Mouse (Mus musculus): ENCODE measurements around the gene Gm28308.
A peak's percentile ranks its signal among the peaks of the same experiment; 100 is the strongest.

Gene Gm28308

DNA sequence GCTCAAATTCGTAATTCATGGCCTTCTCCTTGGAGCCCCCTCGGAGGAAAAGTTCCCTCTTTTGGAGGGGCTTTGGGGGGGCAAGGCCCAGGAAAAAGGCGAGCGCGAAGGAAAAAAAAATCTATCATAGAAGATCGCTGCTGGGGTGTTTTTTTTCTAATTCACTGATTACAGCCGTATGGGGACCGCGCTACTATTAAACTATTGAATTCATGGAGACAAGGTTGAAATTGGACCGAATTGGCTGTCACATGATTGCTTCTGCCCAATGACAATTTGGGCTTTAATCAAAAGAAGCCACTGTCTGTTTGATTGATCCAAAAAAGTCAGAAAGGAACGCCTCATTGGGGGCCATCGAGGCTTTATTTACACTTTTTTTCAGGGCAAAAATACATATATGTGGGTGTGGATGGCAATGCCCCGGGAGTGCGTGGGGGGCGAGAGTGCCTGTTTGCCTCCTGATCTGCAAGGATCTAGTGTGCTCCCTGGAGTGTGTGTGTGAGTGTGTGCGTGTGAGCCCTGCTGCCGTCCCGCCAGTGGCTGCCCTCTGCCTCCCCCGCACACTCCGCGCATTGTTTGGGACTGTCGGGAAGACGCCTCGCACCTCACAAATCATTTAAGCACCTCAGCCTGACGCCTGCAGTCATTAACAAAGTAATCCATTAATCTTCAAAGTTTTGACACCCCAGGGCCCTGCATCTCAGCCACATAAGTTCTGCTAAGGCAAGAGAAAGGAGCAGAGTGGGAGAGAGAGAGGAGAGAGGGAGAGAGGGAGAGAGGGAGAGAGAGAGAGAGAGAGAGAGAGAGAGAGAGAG lies 48.3 kb downstream of the Gm28308 start, which contains the start of gene Hoxa2:
TSS of gene Hoxa2 (minus strand) at position 206 of the 815 bp plus-strand sequence.
- no peak for DNase-seq

- DNase-seq: peak; percentile 38
Observed at GRCm38 (mm10) chr6:52164051-52164625, 49.0 kb downstream of the Gm28308 start.

DNA sequence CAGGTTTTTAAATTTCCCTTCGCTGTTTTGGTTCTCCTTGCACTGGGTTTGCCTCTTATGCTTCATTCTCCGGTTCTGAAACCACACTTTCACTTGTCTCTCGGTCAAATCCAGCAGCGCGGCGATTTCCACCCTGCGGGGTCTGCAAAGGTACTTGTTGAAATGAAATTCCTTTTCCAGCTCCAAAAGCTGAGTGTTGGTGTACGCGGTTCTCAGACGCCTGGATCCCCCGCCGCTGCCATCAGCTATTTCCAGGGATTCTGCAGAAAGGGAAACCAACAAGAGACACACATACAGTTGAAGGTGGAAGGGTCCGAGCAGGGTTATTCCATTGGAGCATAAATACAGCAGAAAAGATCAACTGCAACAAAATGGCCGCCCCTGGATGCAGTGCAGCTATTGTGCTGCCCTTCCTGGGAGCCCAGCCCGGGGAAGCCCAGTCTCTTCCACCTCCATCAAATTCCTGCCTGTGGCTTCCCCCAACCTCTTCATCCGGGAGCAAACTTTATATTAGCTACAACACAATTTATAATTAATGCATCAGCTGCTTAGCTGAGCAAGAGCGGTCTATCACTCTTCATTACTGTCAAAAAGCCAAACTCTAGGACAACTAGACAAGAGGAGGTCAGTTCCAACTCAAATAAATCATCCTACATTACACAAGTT lies 49.6 kb downstream of the Gm28308 start:
- DNase-seq: no peak

DNA sequence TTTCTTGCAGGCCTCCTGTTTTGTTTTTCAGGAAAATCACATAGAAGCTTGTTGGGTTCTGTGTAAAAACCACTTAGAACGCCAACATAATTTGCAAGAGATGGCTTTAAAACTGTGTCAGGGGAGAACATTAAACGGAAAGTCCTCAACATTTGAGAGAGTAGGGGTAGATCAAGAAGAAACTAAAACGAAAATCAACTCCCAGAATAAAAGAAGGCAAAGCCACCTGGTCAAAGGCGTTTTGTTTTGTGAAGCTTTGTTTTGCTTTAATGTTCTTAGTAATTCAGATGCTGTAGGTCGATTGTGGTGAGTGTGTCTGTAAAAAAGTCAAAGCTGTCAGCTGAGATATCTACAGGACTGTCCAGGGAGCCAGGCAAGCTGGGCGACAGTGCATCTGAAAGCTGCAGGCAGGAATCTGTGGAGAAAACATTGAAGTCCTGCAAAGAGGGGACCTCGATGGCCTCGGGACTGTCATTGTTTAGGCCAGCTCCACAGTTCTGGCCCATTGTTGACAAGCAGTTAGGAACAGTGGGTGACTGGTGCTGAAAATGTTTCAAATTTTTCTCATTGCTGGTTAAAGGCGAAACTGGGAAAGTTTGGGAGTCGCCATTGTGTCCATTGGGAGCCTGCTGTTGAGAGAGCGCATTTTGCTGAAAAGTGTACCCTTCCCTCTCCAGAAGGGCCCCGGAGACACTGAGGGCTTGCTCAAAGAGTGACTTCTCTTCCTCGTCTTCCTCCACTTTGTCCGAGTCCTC lies 50.4 kb downstream of the Gm28308 start:
- DNase-seq: no peak

DNA sequence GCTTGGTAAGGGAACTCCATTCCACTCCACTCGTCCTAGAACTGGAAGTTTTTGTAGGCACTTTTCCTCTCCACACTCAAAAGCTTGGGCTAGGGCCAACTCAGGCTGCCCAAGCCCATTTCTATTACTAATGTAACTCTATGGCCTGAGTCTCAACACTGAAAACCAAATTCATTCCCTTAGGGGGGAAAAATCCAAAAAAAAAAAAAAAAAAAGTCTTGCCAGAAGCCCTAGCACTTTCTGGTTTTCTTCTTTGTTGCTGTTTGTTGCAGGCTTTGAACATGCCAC lies 51.1 kb downstream of the Gm28308 start:
- DNase-seq: peak; percentile 47

- DNase-seq: no peak
Observed at GRCm38 (mm10) chr6:52161336-52162092, 51.6 kb downstream of the Gm28308 start.

- DNase-seq: peak; percentile 64
Observed at GRCm38 (mm10) chr6:52160511-52161335, 52.4 kb downstream of the Gm28308 start.

- DNase-seq: peak; percentile 44
Observed at GRCm38 (mm10) chr6:52159979-52160378, 53.2 kb downstream of the Gm28308 start.

GRCm38 (mm10) chr6:52159164-52159761 lies 53.9 kb downstream of the Gm28308 start:
- DNase-seq: peak; percentile 62

DNA sequence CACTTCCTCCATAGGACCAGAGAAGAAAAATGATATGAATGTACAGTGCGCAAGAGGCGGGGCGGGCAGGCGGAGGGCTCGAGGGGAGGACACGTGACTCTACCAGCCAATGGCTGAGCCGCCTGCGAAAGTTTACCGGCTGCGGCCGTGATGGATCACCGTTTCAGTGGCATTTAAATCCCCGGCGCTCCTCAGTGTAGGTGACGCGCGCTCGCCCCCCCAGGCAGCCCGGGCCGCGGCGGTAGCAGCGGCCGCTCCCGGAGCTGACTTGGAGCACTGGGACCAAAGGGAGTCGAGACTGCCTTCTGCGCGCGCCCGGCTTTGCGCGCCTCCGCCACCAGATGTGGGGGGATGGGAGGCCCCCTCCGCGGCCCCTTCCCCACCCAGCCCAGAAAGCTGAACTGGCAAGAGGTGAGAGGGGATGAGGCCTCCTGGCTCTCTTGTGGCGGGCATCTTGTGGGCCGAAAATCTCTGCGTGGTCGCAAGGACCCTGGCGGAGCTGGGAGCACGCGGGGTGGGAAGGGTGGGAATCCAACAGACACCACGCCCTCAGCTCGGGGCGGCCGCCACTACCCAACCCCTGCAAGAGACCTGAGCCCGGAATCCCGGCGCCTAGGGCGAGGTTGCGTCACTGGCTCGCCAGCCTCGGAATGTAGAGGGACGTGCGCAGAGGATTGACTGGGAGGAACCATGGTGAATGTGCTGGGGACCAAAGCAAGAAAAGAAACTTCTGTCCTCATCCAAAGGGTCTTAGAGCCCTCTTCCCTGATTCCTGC lies 54.7 kb downstream of the Gm28308 start, which contains the start of gene Hoxa1:
TSS of gene Hoxa1 (minus strand) at position 42 of the 776 bp plus-strand sequence.
- DNase-seq: peak; percentile 83

- no peak for DNase-seq
Observed at GRCm38 (mm10) chr6:52157466-52158275, 55.5 kb downstream of the Gm28308 start.

GRCm38 (mm10) chr6:52156551-52157200 lies 56.5 kb downstream of the Gm28308 start:
- DNase-seq: no peak

- no peak for DNase-seq
Observed at GRCm38 (mm10) chr6:52155471-52155870, 57.7 kb downstream of the Gm28308 start.

DNA sequence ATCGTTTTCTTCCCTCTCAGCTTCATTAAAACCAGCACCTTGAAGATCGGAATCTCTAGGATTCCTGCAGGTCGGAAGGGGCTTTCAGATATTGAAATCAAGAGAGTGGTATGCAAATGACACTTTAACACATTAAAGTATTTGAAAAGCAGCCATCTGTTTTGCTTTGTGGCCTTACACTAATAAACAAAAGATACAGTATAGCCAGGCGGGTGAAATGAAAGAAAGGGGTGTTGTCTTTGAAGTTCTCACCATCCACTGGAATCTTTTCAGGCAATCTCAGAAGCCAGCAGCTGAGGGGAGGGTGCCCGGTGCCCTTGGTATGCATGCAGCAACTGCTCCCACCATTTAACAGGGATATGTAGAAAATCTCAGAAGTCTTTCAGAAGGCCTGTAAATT lies 59.1 kb downstream of the Gm28308 start:
- no peak for DNase-seq

- no peak for DNase-seq
Observed at GRCm38 (mm10) chr6:52153270-52153669, 59.9 kb downstream of the Gm28308 start.

DNA sequence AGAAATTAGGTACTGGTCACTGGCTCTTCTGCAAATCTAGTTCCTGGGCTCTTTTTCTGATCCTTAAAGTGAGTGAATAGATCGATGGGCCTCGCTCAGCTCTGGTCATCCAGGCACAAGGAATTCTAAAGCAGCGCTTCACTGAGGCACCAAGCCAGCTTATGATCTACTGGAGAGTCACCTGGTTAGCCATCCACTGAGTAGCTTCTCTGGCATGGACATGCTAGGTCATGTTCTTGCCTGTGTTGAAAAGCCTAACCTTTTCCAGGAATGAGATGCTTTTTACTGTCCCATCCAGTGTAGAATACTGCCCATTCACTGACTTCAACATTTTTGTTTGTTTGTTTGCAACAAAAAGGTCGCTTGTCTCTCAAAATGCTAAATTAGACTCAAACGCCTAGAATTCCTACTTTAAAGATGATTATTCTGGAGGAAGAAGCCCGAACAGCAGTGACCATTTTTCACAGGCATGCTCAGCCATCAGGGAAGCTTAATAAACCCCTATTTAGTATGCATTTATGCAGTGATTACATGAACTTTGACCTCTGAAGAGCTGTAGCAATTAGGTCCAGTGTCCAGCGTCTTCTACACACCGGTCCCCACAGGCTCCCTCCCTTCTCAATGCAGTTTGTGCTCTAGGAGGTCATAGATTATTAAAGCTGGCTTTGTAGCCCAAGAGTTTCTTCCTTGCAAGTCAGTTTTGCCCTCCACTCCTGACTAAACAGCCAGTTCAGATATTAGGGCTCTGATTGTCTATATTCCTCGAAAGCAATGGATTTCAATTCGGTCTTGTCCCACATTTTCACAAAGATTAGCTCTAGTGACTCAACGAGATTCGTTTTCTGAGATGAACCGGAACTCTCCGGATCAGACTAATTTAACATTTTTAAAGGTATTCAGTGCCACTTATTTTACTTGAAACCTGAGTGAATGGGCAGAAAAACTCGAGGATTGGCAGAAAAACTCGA lies 60.6 kb downstream of the Gm28308 start:
- DNase-seq: no peak

DNA sequence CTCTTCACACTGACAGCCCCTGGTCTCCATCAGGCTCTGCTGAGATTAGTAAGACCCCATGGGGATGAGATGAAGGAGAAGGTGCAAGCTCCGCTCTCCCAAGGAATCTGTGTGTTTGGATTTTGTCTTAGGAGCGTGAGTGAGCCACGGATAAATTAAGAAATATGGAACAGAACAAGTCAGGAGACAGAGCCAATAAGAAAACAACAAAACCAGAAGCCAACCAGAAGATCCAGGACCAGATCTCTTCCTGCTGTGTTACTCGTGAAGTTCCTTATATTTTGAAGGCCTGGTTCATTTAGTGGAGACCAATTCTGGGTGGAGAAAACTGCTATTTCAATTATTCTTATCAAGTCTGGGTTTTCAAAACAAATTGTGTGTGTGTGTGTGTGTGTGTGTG lies 61.6 kb downstream of the Gm28308 start:
- no peak for DNase-seq
